14 mouse cellular contexts compared by ENCODE assay signal in genomic region chr11:24098662-24099061, GRCm38 (mm10). TPM values are rescaled to one million over a fixed set of nuclear protein-coding genes. Genes with fewer than 3 reads are reported as not detected.
A peak's percentile ranks its signal among the peaks of the same experiment; 100 is the strongest.
DNase-seq lines count a peak whose midpoint lies in the region; ATAC-seq and TF ChIP-seq lines count a peak whose summit lies in the region.
"Had no signal": no experiment of that assay in that cellular context is flagged by ENCODE, and none has a peak within 500 bp of the region (broad histone marks: within the 10 kb centered on the region; RNA-seq: fewer than 3 reads in every experiment).

No protein-coding gene starts in this region.

- H3K4me1 ChIP-seq in MEL (ENCODE audit: control insufficient read depth in 1 of 2, insufficient read depth in 2 of 2, low read length in 2 of 2) = peaks cover 54 to 62% of the 10 kb centered on the region in 2 experiments
- peaks cover 76% of the 10 kb centered on the region for H3K4me1 ChIP-seq in embryonic facial prominence, embryonic 15.5 days
- peaks cover 91% of the 10 kb centered on the region for H3K4me1 ChIP-seq in hindbrain, embryonic 14.5 days (replicated peaks; ENCODE audit: control insufficient read depth, insufficient read depth, low read length)
- peaks cover 91% of the 10 kb centered on the region for H3K4me1 ChIP-seq in midbrain, embryonic 12.5 days

- no peak for TF ChIP-seq EP300 in MEL (IDR thresholded peaks at IDR 0.05; ENCODE audit: low read depth in 1 of 2, low read length in 2 of 2)

- peak overlapping the region in 1 of 2 experiments; percentile 0; a peak in 1 of 4 replicates for H3K4me3 ChIP-seq in MEL (ENCODE audit: control insufficient read depth in 1 of 2, insufficient read depth in 1 of 2, low read depth in 2 of 2, low read length in 2 of 2)
- no peak overlapping the region for H3K4me3 ChIP-seq in embryonic facial prominence, embryonic 15.5 days (replicated peaks)
- H3K4me3 ChIP-seq in hindbrain, embryonic 14.5 days (replicated peaks; ENCODE audit: low read length) = no peak overlapping the region
- H3K4me3 ChIP-seq in midbrain, embryonic 12.5 days = no peak overlapping the region

- H3K36me3 ChIP-seq in MEL (ENCODE audit: control insufficient read depth in 1 of 2, insufficient read depth in 2 of 2, low read length in 2 of 2) = peaks cover 34 to 86% of the 10 kb centered on the region in 2 experiments
- H3K36me3 ChIP-seq in embryonic facial prominence, embryonic 15.5 days = no peaks in the 10 kb centered on the region
- no peaks in the 10 kb centered on the region; the same call in 1 of the 2 replicates for H3K36me3 ChIP-seq in hindbrain, embryonic 14.5 days (replicated peaks; ENCODE audit: control insufficient read depth, insufficient read depth)
- H3K36me3 ChIP-seq in midbrain, embryonic 12.5 days = no peaks in the 10 kb centered on the region

- H3K27ac ChIP-seq in MEL (ENCODE audit: control insufficient read depth, low read depth, low read length) = peak overlapping the region; percentile 74
- peak overlapping the region; percentile 17; the same call in 1 of the 2 replicates for H3K27ac ChIP-seq in embryonic facial prominence, embryonic 15.5 days (replicated peaks)
- no peak overlapping the region for H3K27ac ChIP-seq in hindbrain, embryonic 14.5 days
- no peak overlapping the region for H3K27ac ChIP-seq in midbrain, embryonic 12.5 days (replicated peaks)

- TF ChIP-seq CTCF in MEL (IDR thresholded peaks at IDR 0.05 in 2 of 3, conservative IDR thresholded peaks at IDR 0.05 in 1 of 3; ENCODE audit: control insufficient read depth in 1 of 3, insufficient read depth in 1 of 3, low read depth in 2 of 3, low read length in 3 of 3, poor library complexity in 1 of 3, severe bottlenecking in 1 of 3) = no peak

- peaks cover 89% of the 10 kb centered on the region for H3K79me2 ChIP-seq in MEL (ENCODE audit: control insufficient read depth, insufficient read depth, low read length, poor library complexity)

- H3K9me3 ChIP-seq in MEL (replicated peaks; ENCODE audit: insufficient read depth, low read length) = no peaks in the 10 kb centered on the region
- no peaks in the 10 kb centered on the region for H3K9me3 ChIP-seq in embryonic facial prominence, embryonic 15.5 days (replicated peaks)
- no peaks in the 10 kb centered on the region for H3K9me3 ChIP-seq in hindbrain, embryonic 14.5 days (ENCODE audit: control insufficient read depth, low read length)
- H3K9me3 ChIP-seq in midbrain, embryonic 12.5 days = no peaks in the 10 kb centered on the region

- TF ChIP-seq POLR2A in MEL (IDR thresholded peaks at IDR 0.05; ENCODE audit: control insufficient read depth in 1 of 2, insufficient read depth in 1 of 2, low read depth in 1 of 2, low read length in 2 of 2, poor library complexity in 1 of 2) = no peak; a peak in 1 of 4 replicates

- TF ChIP-seq RAD21 in MEL (IDR thresholded peaks at IDR 0.05; ENCODE audit: low read depth, low read length) = no peak

- ATAC-seq in embryonic facial prominence, embryonic 15.5 days (ENCODE audit: insufficient number of reproducible peaks, low FRiP score, low TSS enrichment, low read depth) = no peak
- ATAC-seq in hindbrain, embryonic 14.5 days (ENCODE audit: low FRiP score) = no peak
- 0 out of 2 replicates have a peak, but pooled peaks have one; percentile 29 for ATAC-seq in midbrain, embryonic 12.5 days (ENCODE audit: low FRiP score, low read depth)

- no peaks in the 10 kb centered on the region for H3K27me3 ChIP-seq in MEL (ENCODE audit: control insufficient read depth in 1 of 2, insufficient read depth in 2 of 2, low read length in 2 of 2)
- H3K27me3 ChIP-seq in embryonic facial prominence, embryonic 15.5 days = no peaks in the 10 kb centered on the region
- no peaks in the 10 kb centered on the region for H3K27me3 ChIP-seq in hindbrain, embryonic 14.5 days (ENCODE audit: control insufficient read depth, insufficient read depth, low read length)
- no peaks in the 10 kb centered on the region for H3K27me3 ChIP-seq in midbrain, embryonic 12.5 days

- 34% methylated on average over 3 of the region's 3 CpGs for WGBS in embryonic facial prominence, embryonic 15.5 days
- 23% methylated on average over 3 of the region's 3 CpGs for WGBS in hindbrain, embryonic 14.5 days
- 35% methylated on average over 3 of the region's 3 CpGs for WGBS in midbrain, embryonic 12.5 days

- peak overlapping the region; percentile 23 for H3K9ac ChIP-seq in MEL (ENCODE audit: control insufficient read depth, low read depth, low read length, poor library complexity, severe bottlenecking)
- no peak overlapping the region for H3K9ac ChIP-seq in embryonic facial prominence, embryonic 15.5 days
- no peak overlapping the region for H3K9ac ChIP-seq in hindbrain, embryonic 14.5 days
- H3K9ac ChIP-seq in midbrain, embryonic 12.5 days (replicated peaks) = no peak overlapping the region

- DNase-seq in MEL (ENCODE audit: low read depth, low spot score) = no peak
- no peak for DNase-seq in hindbrain, embryonic 14.5 days (ENCODE audit: low spot score)
- no peak for DNase-seq in ovary, postnatal 36 days (ENCODE audit: low spot score)
- no peak for DNase-seq in layer of hippocampus, adult 8-10 months (ENCODE audit: low spot score in 2 of 2)
- DNase-seq in layer of hippocampus, postnatal 14 days (ENCODE audit: low spot score in 2 of 2) = no peak
- DNase-seq: cerebellum, postnatal 36 days; heart, postnatal 4 days; kidney, postnatal 36 days had no signal

- no peak overlapping the region for H3K4me2 ChIP-seq in embryonic facial prominence, embryonic 15.5 days (replicated peaks)
- peak overlapping the region; percentile 41 for H3K4me2 ChIP-seq in hindbrain, embryonic 14.5 days (replicated peaks)
- H3K4me2 ChIP-seq in midbrain, embryonic 12.5 days (replicated peaks) = peak overlapping the region; percentile 3; the same call in 1 of the 2 replicates

TF ChIP-seq in MEL, 35 proteins besides CTCF, POLR2A, EP300 and RAD21:
- TF ChIP-seq POLR2AphosphoS5 (IDR thresholded peaks at IDR 0.05; ENCODE audit: borderline replicate concordance, low read depth, low read length) (no peak), ETS1 (IDR thresholded peaks at IDR 0.05; ENCODE audit: low read depth, low read length) (no peak), USF1 (IDR thresholded peaks at IDR 0.05; ENCODE audit: low read depth, low read length) (no peak), SIN3A (IDR thresholded peaks at IDR 0.05; ENCODE audit: low read length) (no peak), E2F4 (IDR thresholded peaks at IDR 0.05; ENCODE audit: borderline replicate concordance, low read depth, low read length) (no peak)

RNA-seq across cellular contexts. Expression of gene Bcl11a, which starts 20.8 kb away (rescaled TPM):
- 37.0 and 43.8 TPM in 2 replicates for total RNA-seq in MEL (2012; rRNA removed)
- 100 to 1,000 TPM in 1 of 2 experiments, 10 to 100 TPM in 1; 83.8 to 112 TPM for polyA plus RNA-seq in MEL (2012; ENCODE audit: insufficient read depth in 1 of 2, insufficient read length in 2 of 2, low read depth in 1 of 2, low replicate concordance in 2 of 2, missing spikeins in 1 of 2)
- polyA plus RNA-seq in embryonic facial prominence, embryonic 15.5 days (2015; fragmentation: Nextera tagmentation; extraction: Ambion mirVana) = 41.7 and 43.0 TPM in 2 replicates
- 106 and 117 TPM in 2 replicates for polyA plus RNA-seq in hindbrain, embryonic 14.5 days (2014; fragmentation: Nextera tagmentation; extraction: Ambion mirVana)
- 66.0 and 67.3 TPM in 2 replicates for polyA plus RNA-seq in midbrain, embryonic 12.5 days (2016; fragmentation: Nextera tagmentation; extraction: Ambion mirVana)
- total RNA-seq in layer of hippocampus, adult 8-10 months (2022) = 100 to 1,000 TPM; 103 to 118 (median 109) TPM
- total RNA-seq in layer of hippocampus, postnatal 14 days (2021) = 100 to 1,000 TPM; 125 to 127 TPM

RNA-seq across cellular contexts. Expression of gene A830031A19Rik, which starts 23.8 kb away (rescaled TPM):
- total RNA-seq in MEL (2012; rRNA removed) = not detected in 2 replicates
- polyA plus RNA-seq in MEL (2012; ENCODE audit: insufficient read depth in 1 of 2, insufficient read length in 2 of 2, low read depth in 1 of 2, low replicate concordance in 2 of 2, missing spikeins in 1 of 2) = not detected
- polyA plus RNA-seq in embryonic facial prominence, embryonic 15.5 days (2015; fragmentation: Nextera tagmentation; extraction: Ambion mirVana) = not detected in 2 replicates
- not detected in 2 replicates for polyA plus RNA-seq in hindbrain, embryonic 14.5 days (2014; fragmentation: Nextera tagmentation; extraction: Ambion mirVana)
- polyA plus RNA-seq in midbrain, embryonic 12.5 days (2016; fragmentation: Nextera tagmentation; extraction: Ambion mirVana) = not detected in 2 replicates
- total RNA-seq in layer of hippocampus, adult 8-10 months (2022) = 1 to 10 TPM in 3 of 4 experiments, under 1 TPM in 1; 0.93 to 2.4 (median 1.6) TPM
- total RNA-seq in layer of hippocampus, postnatal 14 days (2021) = 1 to 10 TPM in 1 of 2 experiments, under 1 TPM in 1; 0.72 to 1.1 TPM
- total RNA-seq: ES-E14; heart, postnatal 4 days; megakaryocyte progenitor cell, adult 5-6 weeks had no signal
- polyA plus RNA-seq: gonadal fat pad, adult 2 months; testis, adult 2 months had no signal

Comparison
In these comparisons a context has a peak if more than half of its experiments do, and no peak if none do; other contexts are left out.
1. H3K27ac ChIP-seq: peak in MEL (single experiment) and embryonic facial prominence, embryonic 15.5 days (single experiment); none in hindbrain, embryonic 14.5 days (single experiment) and midbrain, embryonic 12.5 days (single experiment).